Mouse (Mus musculus): ENCODE results near the gene Aqp7.

Gene Aqp7

GRCm38 (mm10) chr4:41000842-41001639, 46.9 kb downstream of the Aqp7 start:
- no peak for DNase-seq (ENCODE audit: low spot score)

- DNase-seq (ENCODE audit: low spot score): no peak
Observed at GRCm38 (mm10) chr4:41000271-41000670, 47.7 kb downstream of the Aqp7 start.

- DNase-seq (ENCODE audit: low spot score): no peak
Observed at GRCm38 (mm10) chr4:40997916-40998315, 50.0 kb downstream of the Aqp7 start.

- no peak for DNase-seq (ENCODE audit: low spot score)
Observed at GRCm38 (mm10) chr4:40996302-40996701, 51.6 kb downstream of the Aqp7 start.

- no peak for DNase-seq (ENCODE audit: low spot score)
Observed at GRCm38 (mm10) chr4:40989633-40990032, 58.3 kb downstream of the Aqp7 start.

- DNase-seq (ENCODE audit: low spot score): no peak
Observed at GRCm38 (mm10) chr4:40983686-40984085, 64.3 kb downstream of the Aqp7 start.

All from lung, postnatal 25 days (tissue).